Mouse (Mus musculus): Measurements from ENCODE around the gene Ccdc137.

Gene Ccdc137

GRCm38 (mm10) chr11:120458847-120459597, 1.1 kb downstream of the Ccdc137 start:
- no peak for DNase-seq (ENCODE audit: low read depth, low spot score)

- no peak for DNase-seq (ENCODE audit: low read depth, low spot score)
Observed at GRCm38 (mm10) chr11:120463536-120463935, 5.6 kb downstream of the Ccdc137 start.

DNA sequence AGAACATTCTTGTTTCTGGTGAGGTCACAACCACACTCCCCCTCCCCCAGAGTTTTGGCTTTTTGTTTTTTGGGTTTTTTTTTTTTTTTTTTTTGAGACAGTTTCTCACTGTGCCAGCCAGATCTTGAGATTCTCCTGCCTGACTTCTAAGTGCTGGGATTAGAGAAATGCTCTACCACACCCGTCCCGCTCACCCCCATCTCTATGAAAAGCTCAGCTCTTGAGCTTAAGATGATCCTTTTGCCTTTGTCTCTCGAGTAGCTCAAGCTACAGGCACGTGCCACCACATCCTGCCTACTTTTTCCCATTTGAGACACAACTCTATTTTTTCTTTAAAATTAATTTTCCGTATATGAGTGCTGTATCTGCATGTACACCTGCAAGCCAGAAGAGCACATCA, 6.5 kb downstream of the Ccdc137 start:
- no peak for DNase-seq (ENCODE audit: low read depth, low spot score)

GRCm38 (mm10) chr11:120465521-120465920, 7.6 kb downstream of the Ccdc137 start:
- DNase-seq (ENCODE audit: low read depth, low spot score), result no peak

GRCm38 (mm10) chr11:120467051-120467735, 9.3 kb downstream of the Ccdc137 start, which contains the start of gene Arl16:
Arl16 (minus strand) TSS chr11:120467607.
- peak; percentile 97 for DNase-seq (ENCODE audit: low read depth, low spot score)

- DNase-seq (ENCODE audit: low read depth, low spot score), result no peak
Observed at GRCm38 (mm10) chr11:120467736-120468092, 9.8 kb downstream of the Ccdc137 start.

DNA sequence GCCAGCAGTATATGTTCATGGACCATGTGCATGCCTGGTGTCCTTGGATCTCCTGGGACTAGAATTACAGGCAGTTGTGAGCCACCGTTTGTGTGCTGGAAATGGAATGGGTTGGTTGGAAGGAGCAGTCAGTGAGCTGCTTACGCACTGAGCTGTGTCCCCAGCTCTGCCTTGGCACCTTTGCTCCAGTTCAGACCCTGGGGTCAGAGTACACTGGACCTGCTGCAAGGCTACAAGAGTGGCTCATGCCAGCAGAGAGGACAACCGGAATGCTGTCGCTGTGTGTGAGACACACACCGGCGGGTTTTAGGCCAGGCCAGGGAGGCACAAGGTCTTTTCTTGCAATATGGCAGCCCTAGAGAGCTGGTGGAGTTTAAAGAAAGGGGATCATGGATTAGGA, 14.1 kb downstream of the Ccdc137 start:
- DNase-seq (ENCODE audit: low read depth, low spot score), result no peak

- DNase-seq (ENCODE audit: low read depth, low spot score), result no peak
Observed at GRCm38 (mm10) chr11:120483448-120483934, 25.6 kb downstream of the Ccdc137 start.

DNA sequence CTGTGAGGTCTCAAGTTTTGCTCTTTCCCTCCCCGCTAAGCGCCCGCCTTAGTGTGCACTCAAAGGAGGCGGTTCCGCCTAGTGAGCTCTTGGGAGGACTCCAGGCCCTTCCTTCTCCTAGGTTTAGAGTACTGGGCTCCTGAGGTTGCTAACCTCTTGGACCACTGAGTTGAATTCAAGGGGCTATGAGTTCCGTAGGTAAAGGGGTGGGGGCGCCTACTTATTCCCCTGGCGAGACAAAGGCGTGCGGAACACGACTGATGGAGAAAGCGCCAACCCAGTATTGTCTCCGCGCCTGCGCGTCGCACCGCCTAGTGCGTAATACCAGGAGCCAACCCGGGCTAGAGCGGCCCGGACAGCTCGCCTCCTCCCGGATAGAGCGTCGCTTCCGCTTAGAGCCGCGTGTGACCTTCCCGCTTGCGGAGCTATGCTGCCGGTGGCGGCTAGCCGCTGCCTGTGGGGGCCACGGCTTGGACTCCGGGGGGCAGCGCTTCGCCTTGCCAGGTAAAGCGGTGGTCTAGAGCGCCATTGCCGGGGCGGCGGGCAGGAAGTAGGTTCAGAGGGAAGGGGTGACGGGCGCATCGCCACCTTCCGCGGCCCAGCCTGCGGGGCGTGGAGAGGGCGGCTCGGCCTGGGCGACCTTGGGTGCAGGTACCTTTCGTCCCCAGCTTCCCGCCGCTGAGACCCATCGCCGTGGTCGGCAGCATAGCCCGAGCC, 26.5 kb downstream of the Ccdc137 start, which contains the start of gene Mrpl12:
Mrpl12 (plus strand) TSS at position 349 of the 717 bp plus-strand sequence.
- DNase-seq (ENCODE audit: low read depth, low spot score), result peak; percentile 92

GRCm38 (mm10) chr11:120485251-120485650, 27.3 kb downstream of the Ccdc137 start:
- DNase-seq (ENCODE audit: low read depth, low spot score), result no peak

GRCm38 (mm10) chr11:120488516-120488915, 30.6 kb downstream of the Ccdc137 start:
- DNase-seq (ENCODE audit: low read depth, low spot score), result no peak

GRCm38 (mm10) chr11:120489054-120489761, 31.3 kb downstream of the Ccdc137 start:
- peak; percentile 82 for DNase-seq (ENCODE audit: low read depth, low spot score)

- no peak for DNase-seq (ENCODE audit: low read depth, low spot score)
Observed at GRCm38 (mm10) chr11:120490291-120491046, 32.6 kb downstream of the Ccdc137 start.

DNA sequence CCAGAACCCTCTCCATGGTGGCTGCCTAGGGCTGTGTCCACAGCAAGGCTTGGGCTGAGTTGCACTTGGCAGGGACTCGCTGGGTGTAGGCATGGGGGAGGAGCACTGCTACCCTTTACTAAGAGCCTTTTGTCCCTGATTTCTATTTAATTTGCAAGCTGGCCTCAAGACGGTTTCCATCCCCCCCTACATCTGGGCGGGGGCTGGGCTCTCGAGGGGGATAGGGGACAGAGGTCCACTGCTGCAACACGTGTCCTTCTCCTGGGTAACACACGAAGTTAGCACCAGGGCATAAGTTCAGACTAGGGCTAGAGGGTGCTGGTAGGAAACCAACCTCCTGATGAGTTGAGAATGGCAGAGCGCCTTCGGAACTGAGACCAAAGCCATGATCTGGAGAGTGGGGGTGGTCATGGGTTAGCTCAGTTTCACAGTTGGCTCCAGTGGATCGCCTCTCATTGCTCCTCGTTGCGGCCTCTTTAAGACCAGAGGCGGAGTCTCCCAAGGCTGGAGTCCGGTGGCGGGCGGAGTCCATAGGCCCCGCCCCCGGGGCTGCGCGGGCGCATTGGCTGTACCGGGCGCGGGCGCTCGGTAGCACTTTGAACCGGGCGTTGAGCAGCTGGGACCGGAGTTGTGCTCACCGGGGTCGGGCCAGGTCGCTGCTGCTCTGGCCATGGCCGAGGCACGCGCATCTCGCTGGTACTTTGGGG, 33.6 kb downstream of the Ccdc137 start, which contains the start of gene Slc25a10:
Slc25a10 (plus strand) TSS at position 524 of the 707 bp plus-strand sequence.
- DNase-seq (ENCODE audit: low read depth, low spot score), result peak; percentile 77

GRCm38 (mm10) chr11:120492024-120492877, 34.3 kb downstream of the Ccdc137 start:
- DNase-seq (ENCODE audit: low read depth, low spot score), result no peak

DNA sequence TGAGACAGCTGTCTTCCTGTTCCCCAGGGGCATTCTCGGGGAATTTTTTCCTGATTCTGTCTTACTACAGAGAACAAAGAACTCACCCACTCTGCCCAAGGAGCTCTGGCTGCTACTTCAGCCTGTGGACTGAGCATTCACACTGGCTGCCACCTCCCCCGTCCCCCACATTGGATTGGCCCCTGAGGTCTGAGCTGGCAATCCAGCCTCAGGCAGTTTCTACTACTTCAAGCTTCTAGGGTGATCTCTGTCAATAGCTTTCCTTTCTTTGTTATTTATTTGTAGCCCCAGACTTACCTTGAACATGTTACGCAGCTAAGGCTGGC, 34.9 kb downstream of the Ccdc137 start:
- DNase-seq (ENCODE audit: low read depth, low spot score), result no peak

- no peak for DNase-seq (ENCODE audit: low read depth, low spot score)
Observed at GRCm38 (mm10) chr11:120493351-120493750, 35.4 kb downstream of the Ccdc137 start.

DNA sequence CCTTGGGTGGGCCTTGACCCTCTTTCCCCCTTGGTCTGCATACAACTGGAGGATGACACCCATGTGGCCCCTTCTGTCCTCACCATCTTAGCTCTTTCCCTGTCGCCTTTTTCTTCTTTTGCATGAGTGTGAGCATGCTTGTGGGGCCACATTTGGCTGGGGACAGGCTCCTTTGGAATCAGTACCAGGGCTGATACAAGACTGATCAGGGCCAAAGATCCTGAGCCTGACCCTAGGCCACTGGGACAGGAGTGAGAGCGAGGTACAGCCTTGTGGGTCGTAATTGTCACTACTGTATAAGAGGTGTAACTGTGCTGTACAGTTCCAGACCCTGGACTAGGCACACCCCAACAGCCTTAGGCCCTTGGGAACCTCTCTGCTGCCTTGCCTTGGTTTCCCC, 36.0 kb downstream of the Ccdc137 start:
- DNase-seq (ENCODE audit: low read depth, low spot score), result no peak

- DNase-seq (ENCODE audit: low read depth, low spot score), result no peak
Observed at GRCm38 (mm10) chr11:120497436-120497835, 39.5 kb downstream of the Ccdc137 start.

Data from retina, postnatal 7 days (tissue).